Mouse (Mus musculus) heart, postnatal 36 days (tissue): Measurements from ENCODE around the gene Dffb. TPM values are rescaled to one million over a fixed set of nuclear protein-coding genes. Genes with fewer than 3 reads are reported as not detected.
"Not testable (repeated sequence)": the region's sequence is repeated elsewhere in the genome, so short reads cannot be mapped to it uniquely, and the experiment has no call there.

Experiments
- DNase-seq, 2 experiments: peaks; one replicate each; pipeline ENCODE4 v3.0.0; 2021 to 2022
- intact Hi-C: fragments of 180-260 bp; cut with DNase I; formaldehyde crosslinking; loops from one replicate; pipeline ENCODE4 v1.15.1; 2025
- total RNA-seq, 2 experiments: library from RNA; stranded (reverse); gene quantifications; 2 replicates each; pipeline ENCODE4 v1.2.3; 2021

Dffb gene
- total RNA-seq, 2 experiments from 2014 or later: 3.7 to 4.4 TPM

GRCm38 (mm10) chr4:153968063-153968462, 6.9 kb downstream of the Dffb start:
- intact Hi-C loops: no loop called here

GRCm38 (mm10) chr4:153967556-153967955, 7.4 kb downstream of the Dffb start:
- no peak for DNase-seq
- intact Hi-C loops: no loop called here

More at GRCm38 (mm10) chr4:153968063-153968462, 6.9 kb downstream of the Dffb start:
- no peak for DNase-seq

DNA sequence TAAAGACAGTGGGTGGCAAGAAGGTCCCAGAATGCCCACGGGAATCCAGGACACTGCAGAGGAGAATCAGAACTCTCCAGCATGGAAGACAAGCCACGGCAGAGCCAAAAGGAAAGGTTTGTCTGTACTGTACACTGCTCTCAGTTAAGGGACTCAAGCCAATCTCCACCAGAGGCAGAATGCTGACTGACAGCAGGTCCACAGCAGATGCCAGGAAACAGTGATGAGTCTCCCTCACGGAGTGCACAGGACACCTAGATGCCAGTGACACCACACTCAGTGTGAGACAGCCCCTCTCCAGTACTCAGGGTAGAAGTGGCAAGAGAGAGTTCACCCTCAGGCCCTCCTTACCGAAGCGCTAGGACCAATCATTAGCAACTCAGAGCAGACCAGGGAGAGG, 8.3 kb downstream of the Dffb start:
- no peak for DNase-seq
- intact Hi-C loops: no loop called here

- DNase-seq: no peak
- intact Hi-C loops: no loop called here
Observed at GRCm38 (mm10) chr4:153962631-153963030, 12.3 kb downstream of the Dffb start.

GRCm38 (mm10) chr4:153957444-153958250, 17.3 kb downstream of the Dffb start:
- intact Hi-C loops: no loop called here
- no peak for DNase-seq

- peak; percentile 96 to 97 for DNase-seq
- intact Hi-C loops: no loop called here
Observed at GRCm38 (mm10) chr4:153956569-153957405, 18.1 kb downstream of the Dffb start, which contains the start of gene A430005L14Rik. A430005L14Rik (plus strand) TSS chr4:153957237.

- no peak for DNase-seq
- intact Hi-C loops: loop anchor here (1.0 kb wide), 1 partner anchor 56 kb away; the partner anchor contains the start of gene Lrrc47
Observed at GRCm38 (mm10) chr4:153955651-153956050, 19.3 kb downstream of the Dffb start.

GRCm38 (mm10) chr4:153951692-153952091, 23.2 kb downstream of the Dffb start:
- no peak for DNase-seq
- intact Hi-C loops: no loop called here

DNA sequence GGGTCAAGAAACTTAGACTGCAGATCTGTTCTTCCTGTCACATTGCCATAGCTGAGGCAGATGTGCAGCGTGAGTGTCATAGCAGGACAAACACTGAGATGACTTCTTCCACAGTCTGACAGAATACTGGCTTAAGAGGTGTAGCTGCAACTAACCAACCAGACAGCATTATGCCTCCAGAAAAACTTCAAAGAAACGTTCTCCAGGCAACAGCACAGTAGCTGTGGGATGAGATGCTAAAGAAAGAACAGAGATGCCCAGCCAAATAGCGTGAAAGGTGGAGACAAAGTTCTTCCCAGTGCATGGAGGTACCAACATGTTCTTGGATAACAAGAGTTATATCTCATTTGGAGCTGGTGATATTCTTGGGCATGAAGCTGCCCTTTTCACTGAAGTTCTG, 23.8 kb downstream of the Dffb start:
- intact Hi-C loops: no loop called here
- no peak for DNase-seq

- intact Hi-C loops: no loop called here
- no peak for DNase-seq
Observed at GRCm38 (mm10) chr4:153950372-153950771, 24.6 kb downstream of the Dffb start.

GRCm38 (mm10) chr4:153945741-153946140, 29.2 kb downstream of the Dffb start:
- no peak for DNase-seq

GRCm38 (mm10) chr4:153944261-153944660, 30.7 kb downstream of the Dffb start:
- no peak for DNase-seq
- intact Hi-C loops: loop anchor here (5.0 kb wide), 2 partner anchors 1317 to 1417 kb away; no protein-coding TSS in a partner anchor

More at GRCm38 (mm10) chr4:153945741-153946140, 29.2 kb downstream of the Dffb start:
- intact Hi-C loops: no loop called here

DNA sequence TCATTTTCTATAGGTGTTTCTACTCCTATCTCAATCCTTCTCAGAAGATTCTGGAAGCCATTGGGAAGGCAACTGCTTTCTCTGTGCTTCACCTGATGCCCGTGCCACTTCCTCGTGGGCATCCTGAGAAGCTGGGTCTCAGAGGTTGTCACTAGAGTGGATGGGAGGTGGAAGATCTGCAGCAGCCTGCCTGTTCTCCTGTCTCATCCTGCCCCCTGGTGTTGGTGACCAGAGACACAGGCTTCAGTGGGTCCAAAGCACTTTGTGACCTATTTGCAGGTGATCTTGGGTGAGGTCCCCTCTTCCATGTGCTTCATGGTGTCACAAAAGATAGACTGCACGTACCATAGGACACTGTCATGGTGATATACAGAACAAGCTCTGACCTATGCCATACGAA, 31.7 kb downstream of the Dffb start:
- intact Hi-C loops: loop anchor here (5.0 kb wide), 2 partner anchors 1316 to 1416 kb away; no protein-coding TSS in a partner anchor
- peak in 1 of 2 experiments; percentile 17 for DNase-seq

DNA sequence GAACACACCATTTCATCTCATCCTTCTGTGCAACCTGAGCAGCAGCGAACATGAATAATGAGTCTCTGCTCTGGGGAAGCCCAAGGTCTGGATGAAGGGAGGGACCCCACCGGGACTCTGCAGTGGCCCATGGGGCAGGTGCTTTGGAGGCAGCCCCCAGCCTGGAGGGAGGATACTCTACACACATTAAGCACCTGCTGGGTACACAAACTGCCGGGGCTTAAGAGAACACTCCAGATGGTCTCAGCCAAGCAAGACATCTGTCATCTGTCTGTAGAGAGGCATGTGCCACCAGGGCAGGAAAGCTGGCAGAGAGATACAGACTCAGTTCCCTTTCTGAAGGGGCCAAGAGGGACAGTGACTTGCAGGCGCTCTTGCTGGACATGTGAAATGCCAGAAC, 45.0 kb downstream of the Dffb start:
- intact Hi-C loops: no loop called here
- DNase-seq: no peak

GRCm38 (mm10) chr4:153929425-153929824, 45.5 kb downstream of the Dffb start:
- intact Hi-C loops: no loop called here
- no peak for DNase-seq

GRCm38 (mm10) chr4:153928772-153929299, 46.1 kb downstream of the Dffb start:
- intact Hi-C loops: no loop called here
- DNase-seq: no peak

- intact Hi-C loops, DNase-seq: not testable (repeated sequence)
Observed at GRCm38 (mm10) chr4:153922090-153922489, 52.8 kb downstream of the Dffb start.

GRCm38 (mm10) chr4:153920517-153921233, 54.3 kb downstream of the Dffb start:
- DNase-seq: no peak
- intact Hi-C loops: no loop called here

- no peak for DNase-seq
- intact Hi-C loops: no loop called here
Observed at GRCm38 (mm10) chr4:153917773-153918500, 57.0 kb downstream of the Dffb start.
